Mouse (Mus musculus): ENCODE results near the gene Cacnb4.

GRCm38 (mm10) chr2:52626266-52626665, 50.4 kb downstream of the Cacnb4 start:
- TF ChIP-seq E2F4 (IDR thresholded peaks at IDR 0.05; ENCODE audit: insufficient read depth) (no peak), USF1 (IDR thresholded peaks at IDR 0.05; ENCODE audit: low read depth) (no peak), POLR2A (IDR thresholded peaks at IDR 0.05; ENCODE audit: insufficient read length, low read depth) (no peak), MYOG (IDR thresholded peaks at IDR 0.05; ENCODE audit: control insufficient read depth in 1 of 3, insufficient read depth in 1 of 3, insufficient read length in 2 of 3, low read depth in 2 of 3) (no peak), TCF3 (IDR thresholded peaks at IDR 0.05; ENCODE audit: insufficient read length, low read depth) (no peak)

Measured in myocyte (in vitro differentiated cells).